Mouse (Mus musculus) erythroblast, embryonic 14.5 days (primary cell): ENCODE measurements around the gene F2r.

Experiments
- GATA1 ChIP-seq: IDR thresholded peaks from 2 replicates; pipeline ENCODE4 v1.6.1; 2012; ENCODE audit warnings: low read length, inconsistent platforms, mixed read lengths
- TAL1 ChIP-seq: IDR thresholded peaks from 3 replicates; pipeline ENCODE4 v1.6.1; 2012; ENCODE audit warnings: low read length, inconsistent platforms, mixed read lengths

GRCm38 (mm10) chr13:95647248-95647647, 29.0 kb upstream of the F2r start:
- TF ChIP-seq GATA1 (no peak), TAL1 (no peak)
